Mouse (Mus musculus): ENCODE data around the gene Olfr52. TPM values are rescaled to one million over a fixed set of nuclear protein-coding genes. Genes with fewer than 3 reads are reported as not detected.
"Not testable (repeated sequence)": the region's sequence is repeated elsewhere in the genome, so short reads cannot be mapped to it uniquely, and the experiment has no call there.

The Olfr52 gene
- total RNA-seq (2022), result not detected

DNA sequence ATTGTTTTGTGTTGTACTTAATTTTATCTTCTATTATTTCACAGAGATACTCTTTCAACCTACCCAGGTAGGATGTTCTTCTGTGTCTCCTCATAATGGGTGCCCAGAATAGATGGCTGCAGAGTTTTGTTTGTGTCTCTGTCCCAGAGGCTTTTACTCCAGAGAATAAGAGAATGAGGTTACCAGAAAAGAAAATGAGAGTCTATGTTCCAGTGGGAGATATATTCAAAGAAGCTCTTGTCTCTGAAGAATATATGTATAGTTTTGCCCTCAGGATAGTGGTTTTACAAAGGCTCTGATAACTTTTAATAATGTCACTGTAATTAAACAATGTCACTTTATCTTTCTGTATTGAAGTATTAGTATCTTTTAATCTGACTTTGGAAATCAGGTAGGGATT lies at the start of gene Olfr52:
Gene Olfr52 (minus strand): TSS at position 101 of the 400 bp plus-strand sequence.
- no peak for DNase-seq

DNA sequence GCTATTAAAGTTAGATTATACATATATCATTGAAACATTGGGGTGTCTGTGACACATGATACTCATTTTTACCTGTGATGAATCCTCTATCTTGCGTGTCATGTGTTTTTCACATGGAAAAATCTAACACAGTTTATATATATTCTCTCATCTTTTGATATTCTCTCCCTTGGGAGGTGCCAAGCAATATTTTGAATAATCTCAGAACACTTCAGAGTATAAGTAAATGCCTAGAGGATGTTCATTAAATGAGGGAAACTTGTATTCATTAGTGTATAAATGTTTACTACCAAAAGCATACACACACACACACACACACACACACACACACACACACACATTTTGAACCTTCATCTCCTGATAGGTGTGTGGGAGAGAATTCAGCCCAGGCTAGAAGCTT lies 45.8 kb upstream of the Olfr52 start, which contains the start of gene Olfr1047:
Gene Olfr1047 (minus strand): TSS at position 101 of the 400 bp plus-strand sequence.
- DNase-seq, result no peak

DNA sequence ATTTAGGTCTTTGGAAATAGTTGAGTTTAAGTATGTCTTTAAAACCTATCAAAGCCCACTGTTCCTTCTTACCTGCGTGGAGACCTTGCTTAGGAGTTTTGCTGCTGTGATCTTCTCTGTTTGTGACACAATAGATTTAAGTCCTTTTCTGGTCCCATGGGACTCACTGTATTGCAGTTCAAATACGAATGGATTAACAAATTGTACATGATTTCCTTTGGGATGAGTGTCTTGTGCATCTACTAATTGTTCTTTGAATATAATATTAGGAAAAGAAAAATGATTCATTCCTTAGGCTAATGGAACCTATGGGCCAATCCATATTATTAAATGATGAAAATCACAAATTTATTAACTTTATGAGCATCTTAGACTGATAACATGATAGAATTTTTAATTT lies 33.7 kb upstream of the Olfr52 start, which contains the start of gene Olfr1046:
Gene Olfr1046 (minus strand): TSS at position 101 of the 400 bp plus-strand sequence.
- DNase-seq, result no peak

DNA sequence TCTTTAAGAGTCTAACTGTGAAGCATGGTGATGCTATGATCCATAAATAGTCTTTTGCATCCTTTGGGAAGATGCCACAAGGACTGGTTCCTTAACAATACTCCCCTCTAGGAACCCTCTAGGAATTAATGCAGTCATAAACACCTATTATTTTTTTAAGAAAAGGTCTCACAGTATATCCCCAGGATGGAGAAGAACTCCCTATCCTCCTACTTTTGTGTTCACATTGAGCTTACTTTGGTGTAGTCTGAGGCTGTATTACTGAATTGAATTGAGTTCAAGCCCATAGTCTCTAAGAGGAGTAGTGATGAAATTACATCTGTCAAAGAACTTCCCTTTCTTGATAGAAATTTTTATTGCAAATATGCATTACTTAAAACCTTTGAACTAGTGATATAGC lies 17.4 kb upstream of the Olfr52 start, which contains the start of gene Olfr1045:
Gene Olfr1045 (minus strand): TSS at position 101 of the 400 bp plus-strand sequence.
- DNase-seq, result no peak

DNA sequence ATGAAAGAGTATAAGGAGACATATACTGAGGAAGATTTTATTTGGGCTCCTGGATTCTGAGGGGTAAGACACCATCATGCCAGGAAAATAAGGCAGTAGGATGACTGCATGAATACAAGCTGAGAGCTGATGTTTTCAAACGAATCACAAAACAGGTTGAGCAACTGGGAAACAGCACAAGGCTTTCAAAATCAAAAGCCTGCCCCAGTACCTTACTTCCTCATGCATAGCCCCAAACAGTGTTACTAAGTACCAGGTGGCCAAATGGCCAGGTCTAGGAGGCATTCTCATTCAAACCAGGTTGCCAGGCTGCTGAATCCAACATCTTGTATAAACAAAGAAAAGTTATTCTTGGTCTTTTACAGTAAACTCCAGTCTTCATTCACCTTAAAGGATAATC lies 10.4 kb upstream of the Olfr52 start:
- DNase-seq, result no peak

DNA sequence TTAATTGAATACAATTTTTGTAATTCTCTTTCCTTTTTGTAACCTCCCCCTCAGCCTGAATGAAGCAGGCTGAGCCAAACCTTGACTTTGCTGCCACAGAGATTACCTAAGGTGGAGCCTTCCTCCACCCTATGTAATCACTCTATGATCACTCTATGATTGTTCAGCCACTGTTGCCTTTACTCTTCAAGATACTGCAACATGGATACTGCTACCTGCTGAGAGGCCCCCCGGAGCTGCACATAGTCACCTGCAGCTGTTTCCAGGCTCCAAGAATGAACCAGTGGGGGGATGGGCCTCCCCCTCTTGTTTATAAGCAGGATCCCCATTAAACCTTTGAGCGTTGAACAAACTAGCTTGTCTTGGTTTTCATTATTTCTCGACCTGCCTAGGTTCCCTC lies 5.5 kb downstream of the Olfr52 start:
- no peak for DNase-seq

DNA sequence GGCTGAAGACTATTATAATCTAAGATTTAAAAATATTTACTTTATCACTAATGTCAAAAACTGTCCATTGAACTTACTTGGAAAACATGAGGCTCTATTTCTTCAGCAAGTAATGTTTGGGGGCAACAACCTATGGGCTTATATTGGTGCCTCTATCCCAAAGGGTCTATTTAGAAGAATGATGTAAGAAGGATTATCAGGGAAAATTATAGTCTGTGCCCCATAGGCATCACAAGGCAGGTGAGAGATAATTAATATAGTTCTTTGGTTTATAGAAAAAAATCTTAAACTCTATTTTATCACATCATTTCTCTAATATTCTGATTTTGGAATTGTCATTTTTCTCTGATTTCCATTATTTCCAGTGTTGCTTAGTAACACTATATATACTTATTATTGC lies 7.8 kb downstream of the Olfr52 start, which contains the start of gene Olfr1044:
Gene Olfr1044 (minus strand): TSS at position 101 of the 400 bp plus-strand sequence.
- DNase-seq, result no peak

DNA sequence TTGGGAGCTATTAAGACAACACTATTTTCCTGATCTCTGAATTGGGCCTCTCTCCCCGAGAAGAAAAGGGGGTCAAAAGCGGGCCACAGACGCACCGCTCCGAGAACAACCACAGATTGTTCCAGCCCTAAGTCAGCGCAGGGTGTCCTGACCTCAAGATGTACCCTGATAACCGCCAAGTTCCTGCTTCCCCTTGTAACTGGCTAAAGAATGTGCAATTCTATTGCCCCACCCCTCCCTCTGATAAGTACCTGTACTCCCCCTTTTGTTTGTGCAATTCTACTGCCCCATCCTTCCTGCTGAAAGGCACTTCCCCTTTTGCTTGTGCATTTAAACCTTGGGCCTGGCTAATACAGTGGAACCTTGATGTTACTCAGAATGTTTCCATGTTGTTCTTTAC lies 10.1 kb downstream of the Olfr52 start:
- not testable (repeated sequence) for DNase-seq

DNA sequence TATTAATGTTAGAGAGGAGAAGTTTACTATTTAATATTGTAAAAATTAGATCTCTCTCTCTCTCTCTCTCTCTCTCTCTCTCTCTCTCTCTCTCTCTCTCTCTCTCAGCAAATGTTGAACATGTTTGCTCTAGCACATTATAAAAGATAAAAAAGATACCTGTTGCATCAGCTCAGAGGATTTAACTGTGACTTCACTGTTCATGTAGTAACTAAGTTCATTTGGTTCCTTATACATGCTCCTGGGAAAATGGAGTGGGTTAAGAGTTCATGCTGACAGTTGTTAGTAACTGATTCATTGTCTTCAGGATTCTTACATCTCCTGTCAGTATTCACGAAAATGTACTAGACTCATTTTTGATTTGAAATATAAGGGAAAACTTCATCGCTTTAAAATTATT lies 18.1 kb downstream of the Olfr52 start, which contains the start of gene Olfr1043:
Gene Olfr1043 (minus strand): TSS at position 101 of the 400 bp plus-strand sequence.
- no peak for DNase-seq

DNA sequence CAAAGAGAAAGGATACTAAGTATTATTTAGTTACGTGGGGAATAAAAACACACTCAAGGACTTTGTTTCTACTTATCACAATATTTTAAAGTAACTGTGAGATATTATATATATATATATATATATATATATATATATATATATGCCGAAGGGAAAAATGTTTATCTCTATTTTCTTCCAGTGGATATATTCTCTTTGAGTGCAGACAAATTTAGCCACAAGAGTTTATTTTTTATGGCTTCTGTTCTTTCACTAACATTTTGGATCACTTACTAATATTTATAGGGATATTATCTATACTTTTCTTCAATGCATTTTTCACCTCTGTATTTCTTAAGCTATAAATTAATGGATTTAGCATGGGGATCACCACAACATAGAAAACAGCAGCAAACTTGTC lies 23.7 kb downstream of the Olfr52 start, which contains the start of gene Olfr1042:
Gene Olfr1042 (minus strand): TSS at position 101 of the 400 bp plus-strand sequence.
- DNase-seq, result no peak

DNA sequence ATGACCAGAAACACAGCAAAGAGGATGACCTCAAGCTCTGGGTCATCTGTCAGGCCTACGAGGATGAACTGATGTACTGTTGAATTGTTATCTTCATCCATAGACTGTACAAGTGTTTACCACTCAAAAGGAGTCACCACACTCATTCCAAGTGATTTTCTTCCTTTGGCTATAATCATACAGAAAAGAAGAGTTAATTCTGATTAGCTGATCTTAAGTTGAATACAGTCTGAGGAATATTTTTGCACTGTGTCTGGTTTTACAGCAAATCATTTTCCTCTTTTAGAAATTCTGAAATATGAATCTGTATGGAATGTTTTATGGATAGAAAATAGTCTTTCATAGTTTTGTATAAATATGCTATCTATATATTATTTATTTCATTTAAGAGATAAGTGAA lies 38.9 kb downstream of the Olfr52 start, which contains the start of gene Olfr1040:
Gene Olfr1040 (minus strand): TSS at position 101 of the 400 bp plus-strand sequence.
- no peak for DNase-seq

DNA sequence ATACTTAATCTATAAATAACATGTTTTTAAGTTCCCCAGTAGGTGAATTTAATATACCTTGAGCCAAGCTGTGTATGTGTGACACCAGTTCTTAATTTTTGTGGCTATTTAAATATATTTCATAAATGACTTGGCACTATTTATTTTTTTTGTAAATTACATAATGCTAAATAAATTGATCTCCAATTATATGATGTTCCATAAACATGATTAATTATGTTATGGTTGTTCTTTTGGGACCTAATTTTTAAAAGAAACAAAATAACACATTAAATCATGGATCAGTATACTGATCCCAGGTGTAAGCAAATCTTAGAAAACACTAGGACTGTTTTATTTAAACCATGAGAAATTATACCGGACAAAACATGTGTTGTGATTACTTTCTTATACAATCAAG lies 49.7 kb downstream of the Olfr52 start, which contains the start of gene Olfr1039:
Gene Olfr1039 (minus strand): TSS at position 101 of the 400 bp plus-strand sequence.
- no peak for DNase-seq

Other genes starting within 250 kb of the Olfr52 start
- gene Olfr1028, start 235.2 kb downstream of the Olfr52 start, total RNA-seq (2022), result not detected
- gene Olfr1029, start 211.8 kb downstream of the Olfr52 start, total RNA-seq (2022), result not detected
- not detected for gene Olfr1030, start 206.4 kb downstream of the Olfr52 start, total RNA-seq (2022)
- not detected for gene Olfr1031, start 195.4 kb downstream of the Olfr52 start, total RNA-seq (2022)
- not detected for gene Olfr1032, start 180.1 kb downstream of the Olfr52 start, total RNA-seq (2022)
- gene Olfr1033, start 165.1 kb downstream of the Olfr52 start, total RNA-seq (2022), result 1 to 10 TPM; 1.4 to 3.2 (median 1.8) TPM
- gene Olfr1034, start 139.8 kb downstream of the Olfr52 start, total RNA-seq (2022), result under 1 TPM; 0.13 to 0.25 (median 0.14) TPM
- gene Olfr1036, start 111.7 kb downstream of the Olfr52 start, total RNA-seq (2022), result not detected
- gene Olfr1037, start 98.3 kb downstream of the Olfr52 start, total RNA-seq (2022), result not detected
- gene Olfr1039, start 49.8 kb downstream of the Olfr52 start, total RNA-seq (2022), result not detected
- not detected for gene Olfr1040, start 39.0 kb downstream of the Olfr52 start, total RNA-seq (2022)
- not detected for gene Olfr1042, start 23.8 kb downstream of the Olfr52 start, total RNA-seq (2022)
- gene Olfr1043, start 18.2 kb downstream of the Olfr52 start, total RNA-seq (2022), result not detected
- gene Olfr1044, start 7.9 kb downstream of the Olfr52 start, total RNA-seq (2022), result not detected
- gene Olfr1045, start 17.3 kb upstream of the Olfr52 start, total RNA-seq (2022), result not detected
- not detected for gene Olfr1046, start 33.6 kb upstream of the Olfr52 start, total RNA-seq (2022)
- not detected for gene Olfr1047, start 45.7 kb upstream of the Olfr52 start, total RNA-seq (2022)
- gene Olfr1048, start 54.6 kb upstream of the Olfr52 start, total RNA-seq (2022), result not detected
- not detected for gene Olfr1049, start 72.6 kb upstream of the Olfr52 start, total RNA-seq (2022)
- not detected for gene Olfr1051, start 93.4 kb upstream of the Olfr52 start, total RNA-seq (2022)
- not detected for gene Olfr1052, start 106.8 kb upstream of the Olfr52 start, total RNA-seq (2022)
- gene Olfr1053, start 129.6 kb upstream of the Olfr52 start, total RNA-seq (2022), result not detected
- gene Olfr1054, start 149.8 kb upstream of the Olfr52 start, total RNA-seq (2022), result not detected
- not detected for gene Olfr1055, start 164.6 kb upstream of the Olfr52 start, total RNA-seq (2022)
- gene Olfr1056, start 176.8 kb upstream of the Olfr52 start, total RNA-seq (2022), result not detected
- gene Olfr1057, start 192.7 kb upstream of the Olfr52 start, total RNA-seq (2022), result not detected
- gene Olfr1058, start 202.9 kb upstream of the Olfr52 start, total RNA-seq (2022), result not detected
- not detected for gene Olfr1061, start 228.4 kb upstream of the Olfr52 start, total RNA-seq (2022)
- not detected for gene Olfr1062, start 241.1 kb upstream of the Olfr52 start, total RNA-seq (2022)

Measured in adrenal gland, adult 8-10 months (tissue).